ENCODE assay signal across 22 mouse cellular contexts in the genomic region with DNA sequence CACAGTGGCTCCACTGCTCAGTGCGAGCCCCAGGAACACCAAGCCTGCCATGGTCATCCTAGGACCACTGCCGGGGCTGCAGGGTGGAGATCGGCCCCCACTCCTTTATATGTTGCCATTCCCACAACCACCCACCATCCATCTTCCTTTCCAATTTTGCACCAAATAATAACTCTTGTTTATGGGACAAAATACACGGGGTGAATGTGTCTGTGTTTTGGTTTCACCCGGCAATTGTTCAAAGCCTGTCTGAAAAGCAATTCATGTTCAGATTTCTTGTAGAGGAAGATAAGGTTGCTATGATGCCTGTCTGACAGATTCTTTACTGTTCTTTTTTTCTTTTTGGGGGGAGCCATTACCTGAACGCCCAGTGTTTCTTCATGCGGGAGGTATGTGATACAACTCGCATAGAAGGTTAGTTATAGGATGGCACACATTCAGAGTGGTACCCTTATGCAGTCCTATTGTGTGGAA. TPM values are rescaled to one million over a fixed set of nuclear protein-coding genes. Genes with fewer than 3 reads are reported as not detected.
"Had no signal": no experiment of that assay in that cellular context is flagged by ENCODE, and none has a peak within 500 bp of the region (broad histone marks: within the 10 kb centered on the region; RNA-seq: fewer than 3 reads in every experiment).

A gene (minus strand): TSS at position 51 of the 474 bp plus-strand sequence.

- H3K27me3 ChIP-seq: limb, embryonic 15.5 days; midbrain, embryonic 13.5 days had no signal

- H3K4me2 ChIP-seq: limb, embryonic 12.5 days; limb, embryonic 15.5 days; midbrain, embryonic 13.5 days had no signal

- H3K9me3 ChIP-seq: limb, embryonic 12.5 days; limb, embryonic 15.5 days; midbrain, embryonic 10.5 days; midbrain, embryonic 13.5 days had no signal

- H3K27ac ChIP-seq: kidney, postnatal 0 days; layer of hippocampus, adult 2 months; left cerebral cortex, adult 2 months; limb, embryonic 12.5 days; limb, embryonic 15.5 days; midbrain, embryonic 10.5 days; midbrain, embryonic 13.5 days had no signal

- H3K4me3 ChIP-seq: layer of hippocampus, adult 2 months; left cerebral cortex, adult 2 months; limb, embryonic 12.5 days; limb, embryonic 15.5 days; midbrain, embryonic 10.5 days; midbrain, embryonic 13.5 days had no signal

- ATAC-seq: intestine, postnatal 0 days; midbrain, embryonic 13.5 days; midbrain, embryonic 16.5 days had no signal

- H3K36me3 ChIP-seq: limb, embryonic 12.5 days; limb, embryonic 15.5 days; midbrain, embryonic 10.5 days; midbrain, embryonic 13.5 days had no signal

- H3K4me1 ChIP-seq: limb, embryonic 12.5 days; limb, embryonic 15.5 days; midbrain, embryonic 13.5 days had no signal

- H3K9ac ChIP-seq: limb, embryonic 12.5 days; limb, embryonic 15.5 days; midbrain, embryonic 13.5 days had no signal

- DNase-seq: kidney, adult 2 months; kidney, postnatal 25 days; layer of hippocampus, adult 9-11 months; layer of hippocampus, postnatal 36 days; lung, adult 2 months; lung, postnatal 14 days; lung, postnatal 4 days; thymus, adult 18-20 months; thymus, postnatal 36 days had no signal

RNA-seq across cellular contexts. Expression of the gene that starts here (rescaled TPM):
- total RNA-seq: left cerebral cortex, postnatal 10 days had no signal
- polyA plus RNA-seq: kidney, embryonic 14.5 days; kidney, postnatal 0 days; limb, embryonic 12.5 days; lung, embryonic 16.5 days; midbrain, embryonic 13.5 days; midbrain, embryonic 16.5 days; neural tube, embryonic 11.5 days had no signal
